Mouse (Mus musculus) heart, embryonic 14.5 days (tissue): ENCODE results near the gene Rnf34. TPM values are rescaled to one million over a fixed set of nuclear protein-coding genes. Genes with fewer than 3 reads are reported as not detected.

ENCODE experiments used
- ATAC-seq: fragments of 200-750 bp; cut with Nextera tagmentation; 2 replicates; pipeline ENCODE4 v1.8.0; 2017; ENCODE audit warnings: low read depth, moderate TSS enrichment; ENCODE audit not compliant: insufficient number of reproducible peaks, insufficient read depth, low FRiP score
- H3K27ac ChIP-seq, 2 experiments: fragments of 200-500 bp in 1 of 2; fragments of 300-500 bp in 1 of 2; sonication (generic) in 1 of 2; replicated peaks in 1 of 2; 2 replicates each; pipeline ENCODE4 v1.5.1; 2012 to 2014; ENCODE audit warnings: low read depth in 2 of 2, low read length in 2 of 2, control low read depth in 1 of 2, mild to moderate bottlenecking in 1 of 2, mixed read lengths in 1 of 2; ENCODE audit not compliant: control insufficient read depth in 1 of 2, insufficient read depth in 1 of 2
- H3K27me3 ChIP-seq: fragments of 300-500 bp; sonication (generic); 2 replicates; pipeline ENCODE4 v1.6.1; 2014; ENCODE audit warnings: mild to moderate bottlenecking, low read length, control low read depth; ENCODE audit not compliant: control insufficient read depth, insufficient read depth
- H3K36me3 ChIP-seq: fragments of 300-500 bp; sonication (generic); 2 replicates; pipeline ENCODE4 v1.6.1; 2014; ENCODE audit warnings: mild to moderate bottlenecking, control low read depth, low read length, mixed read lengths; ENCODE audit not compliant: control insufficient read depth, insufficient read depth
- H3K4me1 ChIP-seq, 2 experiments: fragments of 200-500 bp in 1 of 2; fragments of 300-500 bp in 1 of 2; sonication (generic) in 1 of 2; 2 replicates each; pipeline ENCODE4 v1.6.1; 2012 to 2014; ENCODE audit warnings: low read length in 2 of 2, control low read depth in 1 of 2, mixed read lengths in 1 of 2; ENCODE audit not compliant: control insufficient read depth in 2 of 2, insufficient read depth in 2 of 2
- H3K4me2 ChIP-seq: fragments of 300-500 bp; sonication (generic); 2 replicates; pipeline ENCODE4 v1.6.1; 2014; ENCODE audit warnings: mild to moderate bottlenecking, low read length
- H3K4me3 ChIP-seq, 2 experiments: fragments of 200-500 bp in 1 of 2; fragments of 300-500 bp in 1 of 2; sonication (generic) in 1 of 2; 2 replicates each; pipeline ENCODE4 v1.5.1; 2012 to 2014; ENCODE audit warnings: low read length in 2 of 2, mild to moderate bottlenecking in 2 of 2, control low read depth in 1 of 2, low read depth in 1 of 2, moderate library complexity in 1 of 2; ENCODE audit not compliant: control insufficient read depth in 1 of 2, insufficient read depth in 1 of 2
- H3K9ac ChIP-seq: fragments of 300-500 bp; sonication (generic); 2 replicates; pipeline ENCODE4 v1.6.1; 2014; ENCODE audit warnings: mild to moderate bottlenecking, low read length
- H3K9me3 ChIP-seq: fragments of 300-500 bp; sonication (generic); 2 replicates; pipeline ENCODE4 v1.6.1; 2016; ENCODE audit warnings: low read length, control low read depth; ENCODE audit not compliant: control insufficient read depth
- WGBS: fragments of 180-500 bp; shearing (Covaris S2); extraction: QIAGEN DNeasy Blood & Tissue Kit; methylation state at CpG from one replicate; pipeline ENCODE4 v1.1.7; 2014; 5-methylcytosine and 5-hydroxymethylcytosine counted together
- polyA plus RNA-seq: library from polyadenylated mRNA; unstranded; fragments of >200 nt; fragmentation: Nextera tagmentation; extraction: Ambion mirVana; gene quantifications from 2 replicates; pipeline ENCODE4 v1.2.1, GENCODE M21; 2014

The Rnf34 gene
- polyA plus RNA-seq, 1 experiment from 2014 or later: 34.7 TPM

DNA sequence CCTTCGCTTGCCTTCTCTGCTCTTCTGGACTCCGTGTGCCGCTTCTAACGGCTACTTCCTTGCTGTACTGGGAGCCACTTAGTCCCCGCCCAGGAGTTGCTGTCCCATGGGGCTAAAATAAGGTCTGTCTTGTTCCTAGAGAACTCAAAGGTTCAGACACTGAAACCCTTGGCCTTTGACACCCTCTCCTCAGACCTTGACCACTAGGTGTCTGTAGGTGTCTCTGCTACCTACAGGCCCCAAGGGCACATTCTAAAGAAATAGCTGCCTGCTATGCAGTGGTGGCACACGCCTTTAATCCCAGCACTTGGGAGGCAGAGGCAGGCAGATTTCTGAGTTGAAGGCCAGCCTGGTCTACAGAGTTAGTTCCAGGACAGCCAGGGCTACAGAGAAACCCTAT lies 66.3 kb downstream of the Rnf34 start:
- 87% methylated on average over 6 of the region's 6 CpGs for WGBS
- Histone ChIP-seq H3K9me3 (no peaks in the 10 kb centered on the region), H3K9ac (no peak overlapping the region), H3K4me1 (no peaks in the 10 kb centered on the region), H3K4me2 (no peak overlapping the region), H3K36me3 (peaks cover 7% of the 10 kb centered on the region; the same call in 1 of the 2 replicates), H3K27me3 (no peaks in the 10 kb centered on the region), H3K4me3 (no peak overlapping the region), H3K27ac (no peak overlapping the region)
- no peak for ATAC-seq

GRCm38 (mm10) chr5:122917982-122918711 lies 68.3 kb downstream of the Rnf34 start:
- Histone ChIP-seq H3K27ac (no peak overlapping the region), H3K4me2 (no peak overlapping the region), H3K9me3 (no peaks in the 10 kb centered on the region), H3K36me3 (peaks cover 7% of the 10 kb centered on the region; the same call in 1 of the 2 replicates), H3K4me1 (no peaks in the 10 kb centered on the region), H3K27me3 (no peaks in the 10 kb centered on the region), H3K4me3 (no peak overlapping the region), H3K9ac (no peak overlapping the region)
- 68% methylated on average over 7 of the region's 7 CpGs for WGBS
- no peak for ATAC-seq

- H3K4me2 ChIP-seq: no peak overlapping the region
- H3K27me3 ChIP-seq: no peaks in the 10 kb centered on the region
- WGBS: 84% methylated on average over 5 of the region's 5 CpGs
- H3K27ac ChIP-seq: no peak overlapping the region
- H3K4me3 ChIP-seq: no peak overlapping the region
- no peak for ATAC-seq
- H3K9ac ChIP-seq: no peak overlapping the region
- peaks cover 4 to 7% of the 10 kb centered on the region in 2 experiments for H3K4me1 ChIP-seq
- H3K9me3 ChIP-seq: no peaks in the 10 kb centered on the region
- H3K36me3 ChIP-seq: no peaks in the 10 kb centered on the region
Measured at GRCm38 (mm10) chr5:122920557-122920956, 70.7 kb downstream of the Rnf34 start.

Other genes with a start within 250 kb of the Rnf34 start
- gene Ift81, start 235.5 kb upstream of the Rnf34 start, polyA plus RNA-seq: 32.2 and 41.2 TPM in 2 replicates
- 1.2 and 1.4 TPM in 2 replicates for gene P2rx7, start 206.1 kb upstream of the Rnf34 start, polyA plus RNA-seq
- gene P2rx4, start 142.5 kb upstream of the Rnf34 start, polyA plus RNA-seq: 17.9 and 18.9 TPM in 2 replicates
- 11.2 and 12.4 TPM in 2 replicates for gene Camkk2, start 70.6 kb upstream of the Rnf34 start, polyA plus RNA-seq
- 327 and 338 TPM in 2 replicates for gene Anapc5, start 28.7 kb upstream of the Rnf34 start, polyA plus RNA-seq
- gene Kdm2b, start 139.8 kb downstream of the Rnf34 start, polyA plus RNA-seq: 24.2 and 27.3 TPM in 2 replicates
- 18.0 and 24.6 TPM in 2 replicates for gene Orai1, start 165.0 kb downstream of the Rnf34 start, polyA plus RNA-seq
- 0.67 TPM in 1 of 2 replicates, not detected in the other for gene Morn3, start 197.0 kb downstream of the Rnf34 start, polyA plus RNA-seq
- 10.8 and 11.3 TPM in 2 replicates for gene Tmem120b, start 218.4 kb downstream of the Rnf34 start, polyA plus RNA-seq